Mouse (Mus musculus): ENCODE data around the gene Josd1.
A peak's percentile ranks its signal among the peaks of the same experiment; 100 is the strongest.

Josd1 gene

DNA sequence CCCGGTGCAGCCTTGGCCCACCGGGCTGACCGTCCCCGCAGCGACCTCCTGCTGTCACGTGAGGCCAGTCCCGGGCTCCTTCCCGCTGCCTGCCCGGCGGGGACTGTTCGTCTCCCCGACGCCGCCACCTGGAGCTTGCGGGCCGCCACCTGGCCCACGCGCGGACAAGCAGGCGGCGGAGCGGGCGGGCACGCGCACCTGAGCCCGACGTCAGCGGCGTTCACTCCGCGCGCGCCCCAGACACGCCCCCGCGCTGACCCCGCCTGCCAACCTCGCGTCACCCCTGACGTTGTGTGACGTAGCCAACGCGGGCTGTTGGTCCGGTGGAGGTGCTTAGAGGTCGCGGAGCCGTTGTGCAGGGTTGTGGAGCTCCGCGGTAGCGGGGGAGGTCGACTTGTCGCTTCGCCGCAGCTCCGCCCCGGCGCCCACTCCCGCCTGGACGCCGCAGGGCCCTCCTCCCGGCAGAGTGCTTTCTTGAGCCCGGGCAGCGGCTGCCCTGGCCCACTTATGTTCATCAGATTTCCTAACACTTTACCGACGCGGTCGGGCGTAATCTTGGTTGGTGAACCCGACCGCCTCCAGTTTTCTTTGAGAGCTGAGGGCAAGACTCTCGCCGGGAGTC, at the start of gene Josd1:
Gene Josd1, minus strand, starts transcription at position 274 of the 622 bp plus-strand sequence.
- DNase-seq, result peak; percentile 97

DNA sequence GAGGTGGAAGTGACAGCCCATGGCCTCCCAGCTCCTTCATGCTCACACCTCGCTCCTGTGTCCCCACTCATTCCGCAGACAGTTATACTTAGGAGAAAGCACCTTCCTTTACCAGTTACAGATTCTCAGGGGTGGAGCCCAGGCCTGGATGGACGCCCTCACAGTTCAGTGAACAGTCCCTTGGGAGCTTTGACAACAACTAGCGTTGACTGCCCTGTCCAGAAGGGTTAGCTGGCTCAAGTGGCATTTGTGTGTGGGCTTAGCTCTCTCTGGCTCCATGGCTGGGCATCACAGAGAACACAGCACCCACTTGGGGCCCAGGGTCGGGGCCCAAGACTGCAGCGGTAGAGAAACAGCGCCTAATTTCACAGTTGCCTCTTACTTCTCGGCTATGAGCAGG, 46.6 kb upstream of the Josd1 start:
- no peak for DNase-seq

DNA sequence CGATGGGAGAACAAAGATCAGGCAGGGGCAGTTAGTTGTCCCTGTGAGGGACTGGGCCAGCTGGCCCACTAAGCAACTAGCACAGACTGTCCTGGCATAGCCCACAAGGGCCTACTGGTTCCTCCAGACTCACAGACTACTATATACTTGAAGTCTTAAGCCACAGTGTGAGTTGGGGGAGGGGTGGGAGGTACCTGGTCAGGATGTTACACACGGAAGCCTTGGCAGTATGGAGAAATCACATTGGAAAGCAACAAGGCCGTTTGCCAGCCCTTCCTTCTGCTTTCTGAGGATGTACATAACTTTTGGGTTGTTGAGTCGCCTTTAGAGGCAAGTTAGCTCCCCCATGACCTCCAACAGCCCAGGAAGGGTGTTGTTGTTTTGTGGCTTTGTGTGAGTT, 45.9 kb upstream of the Josd1 start:
- no peak for DNase-seq

DNA sequence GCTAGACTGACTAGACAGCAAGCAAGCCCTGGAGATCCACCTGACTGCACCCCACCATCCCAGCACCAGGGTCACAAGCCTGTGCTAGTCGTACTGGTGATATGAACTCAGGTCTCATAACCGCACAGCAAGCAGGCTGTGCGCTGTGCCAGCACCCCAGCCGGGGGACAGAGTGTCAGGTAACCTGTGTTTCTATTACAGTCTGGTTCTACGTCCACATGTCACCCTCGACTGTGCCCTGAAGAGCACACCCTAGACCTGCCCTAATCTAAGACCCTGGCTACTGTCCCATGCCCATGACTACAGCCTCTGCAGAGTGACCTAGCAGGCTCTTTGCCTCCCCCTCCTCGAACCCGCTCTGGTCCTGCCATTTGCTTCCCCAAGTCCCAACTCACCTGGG, 45.5 kb upstream of the Josd1 start:
- DNase-seq, result no peak

DNA sequence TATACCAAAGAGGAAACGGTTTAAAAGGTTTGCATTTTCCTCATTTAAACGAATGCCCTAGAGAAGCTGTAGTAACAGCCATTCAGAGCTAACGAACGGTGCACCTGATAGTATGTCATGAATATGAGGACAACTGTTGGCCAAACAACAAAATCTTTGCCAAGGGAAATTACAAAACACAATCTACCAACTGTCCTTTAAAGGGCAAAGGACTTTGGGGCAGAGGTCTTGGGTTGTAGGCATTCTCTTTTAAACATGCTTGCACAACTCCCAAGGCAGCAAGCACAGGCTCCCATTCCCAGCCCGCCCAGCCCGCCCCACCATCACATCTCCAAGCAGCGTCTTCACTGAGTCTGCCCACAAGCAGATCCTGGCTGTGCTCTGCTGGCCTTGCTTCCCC, 43.8 kb upstream of the Josd1 start:
- DNase-seq, result no peak

DNA sequence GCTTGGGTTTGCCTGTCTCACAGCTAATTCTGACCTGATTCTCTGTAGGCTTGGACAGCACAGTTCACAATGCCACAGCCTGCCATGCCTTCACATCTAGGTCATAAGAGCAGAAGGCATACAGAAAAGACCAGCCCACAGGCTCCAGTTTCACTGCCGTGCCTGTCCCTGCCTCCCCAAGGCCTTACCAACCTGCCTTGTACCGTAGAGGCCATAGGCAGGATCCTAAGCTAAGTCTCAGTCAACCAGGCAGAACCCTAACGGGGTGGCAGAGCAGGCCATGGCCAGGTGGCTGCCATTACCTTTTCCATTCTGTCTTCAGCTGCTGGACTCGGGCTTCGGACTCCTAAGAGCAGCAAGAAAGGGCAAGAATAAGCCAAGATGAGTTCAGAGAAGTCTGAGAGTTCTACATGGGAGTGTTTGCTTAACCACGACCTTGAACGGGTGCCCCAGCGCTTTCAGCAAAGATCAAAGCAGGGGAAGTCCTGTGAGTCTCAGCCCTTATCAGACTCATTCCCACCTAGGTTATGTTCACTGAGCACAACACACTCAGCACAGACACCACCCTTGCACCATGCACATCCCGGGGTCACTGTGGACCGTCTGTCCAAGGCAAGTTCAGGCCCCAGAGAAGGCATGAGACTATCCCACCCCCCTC, 41.1 kb upstream of the Josd1 start:
- DNase-seq, result no peak

DNA sequence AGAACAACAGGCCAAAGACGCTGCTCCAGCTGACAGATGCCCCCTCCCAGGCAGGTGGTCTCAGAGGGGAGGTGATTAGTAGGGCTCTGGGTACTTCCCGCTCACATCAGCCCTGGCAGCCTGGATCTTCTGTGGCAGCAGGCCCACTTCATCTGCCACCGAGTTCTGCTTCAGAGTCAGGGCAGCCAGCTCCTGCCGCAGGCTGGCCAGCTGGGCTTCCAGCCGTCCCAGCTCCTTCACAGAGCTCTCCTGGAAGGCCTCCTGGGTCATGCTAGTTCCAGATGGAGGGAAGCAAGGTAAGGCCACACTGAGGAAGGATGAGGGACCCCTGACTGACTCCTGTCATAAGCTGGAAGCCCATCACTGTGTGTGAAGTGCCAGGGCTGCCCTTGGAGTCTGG, 40.6 kb upstream of the Josd1 start:
- DNase-seq, result no peak

DNA sequence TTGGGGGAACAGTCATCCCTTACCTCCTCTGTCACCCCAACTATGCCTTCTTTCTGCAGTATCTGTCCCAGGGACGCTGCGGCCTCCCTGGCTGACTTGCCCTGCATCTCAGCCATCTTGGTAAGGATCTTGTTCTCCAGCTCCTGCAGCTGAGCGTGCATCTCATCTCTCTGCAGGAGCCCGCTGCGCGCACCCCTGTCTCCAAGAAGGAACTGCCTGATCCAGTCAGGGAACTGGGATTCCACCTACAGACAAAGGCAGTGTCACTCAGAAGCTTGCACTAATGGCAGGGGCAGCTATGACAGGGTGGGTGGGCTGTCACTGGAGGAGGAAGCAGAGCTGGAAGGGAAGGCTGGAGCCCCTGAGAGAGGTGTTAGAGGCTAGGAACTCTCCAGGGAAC, 40.1 kb upstream of the Josd1 start:
- DNase-seq, result no peak

DNA sequence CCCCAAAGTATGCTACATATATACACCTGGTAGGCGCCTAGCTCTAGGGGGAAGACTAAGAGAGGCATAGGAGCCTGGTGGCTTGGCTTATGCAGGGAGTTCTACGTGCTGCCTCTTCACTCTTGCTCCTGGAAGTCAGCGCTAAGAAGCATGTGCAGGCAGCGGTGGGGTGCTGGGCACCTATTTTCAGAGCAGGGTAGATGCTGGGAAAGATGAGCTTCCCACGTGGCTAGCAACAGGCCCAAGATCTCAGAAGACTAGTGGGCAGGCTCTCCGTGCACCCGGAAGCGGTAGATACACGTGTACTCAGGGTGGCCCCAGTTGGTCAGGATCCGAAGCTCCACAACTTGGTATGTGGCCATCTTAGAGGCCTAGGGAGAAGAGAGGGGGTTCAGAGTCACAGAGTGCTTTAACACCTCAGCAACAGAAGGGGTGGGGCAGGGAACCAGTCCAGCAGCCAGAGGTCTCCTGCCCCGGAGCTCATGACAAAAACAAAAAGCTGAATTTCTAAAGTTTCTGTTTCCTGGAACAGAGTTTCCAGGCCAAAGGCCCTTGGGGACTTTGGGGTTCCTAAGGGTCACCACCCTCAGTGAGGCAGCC, 37.6 kb upstream of the Josd1 start:
- DNase-seq, result no peak

DNA sequence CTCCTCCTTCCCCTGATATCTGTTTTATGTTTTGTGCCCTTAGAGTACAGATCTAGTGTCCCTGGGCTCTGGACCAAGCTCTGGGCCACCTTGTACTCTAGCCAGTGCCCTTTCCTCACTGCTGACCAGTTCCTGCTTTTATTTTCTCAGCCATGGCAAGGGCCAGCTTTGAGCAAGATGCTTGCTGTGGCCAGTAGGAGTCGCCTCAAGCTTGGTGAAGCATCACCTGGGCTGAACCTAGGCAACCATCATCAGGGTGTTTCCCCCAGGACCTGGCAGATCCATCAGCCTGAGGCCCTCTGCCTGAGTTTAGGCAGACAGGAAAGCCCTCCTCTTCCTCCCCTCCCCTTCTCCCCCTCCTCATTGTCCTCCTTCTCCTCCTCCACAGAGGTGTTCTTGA, 35.7 kb upstream of the Josd1 start:
- peak; percentile 29 for DNase-seq

DNA sequence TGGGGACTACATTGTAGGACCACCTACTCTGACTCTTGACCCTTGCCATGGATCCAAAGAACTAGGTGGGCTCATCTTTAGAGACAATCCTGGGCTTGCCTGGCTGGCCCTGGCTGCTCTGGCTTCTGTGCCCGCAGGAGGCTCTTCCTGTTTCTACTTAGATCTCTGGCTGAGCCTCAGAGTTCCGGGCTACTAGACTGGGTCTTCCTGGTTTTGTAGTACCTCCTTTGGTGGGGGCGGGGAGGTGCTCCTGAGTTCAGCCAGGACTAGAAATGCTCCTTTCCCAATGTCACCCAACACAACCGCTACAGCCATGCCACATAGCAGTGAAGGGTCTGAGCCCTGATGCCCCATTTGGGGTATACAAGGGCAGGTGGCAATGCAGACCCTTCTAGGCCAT, 33.1 kb upstream of the Josd1 start:
- no peak for DNase-seq

DNA sequence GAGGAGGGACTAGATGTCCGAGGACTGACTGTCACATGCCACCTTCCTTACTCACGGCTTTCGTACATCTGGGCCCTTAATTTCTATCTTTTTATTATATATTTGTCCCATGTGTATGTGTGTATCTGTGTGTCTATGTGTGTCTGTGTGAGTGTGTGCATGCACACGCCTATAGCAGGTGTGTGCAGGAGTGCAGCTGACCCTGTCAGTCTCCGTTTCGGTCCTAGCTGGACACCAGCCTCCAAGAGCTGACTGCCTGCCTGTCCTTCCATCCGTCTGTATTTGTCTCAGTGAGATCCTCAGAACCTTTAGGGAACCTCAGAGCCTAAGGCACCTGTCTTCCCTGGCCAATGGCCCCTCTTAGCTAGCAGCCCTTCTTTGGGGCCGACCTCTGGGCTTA, 32.5 kb upstream of the Josd1 start:
- no peak for DNase-seq

DNA sequence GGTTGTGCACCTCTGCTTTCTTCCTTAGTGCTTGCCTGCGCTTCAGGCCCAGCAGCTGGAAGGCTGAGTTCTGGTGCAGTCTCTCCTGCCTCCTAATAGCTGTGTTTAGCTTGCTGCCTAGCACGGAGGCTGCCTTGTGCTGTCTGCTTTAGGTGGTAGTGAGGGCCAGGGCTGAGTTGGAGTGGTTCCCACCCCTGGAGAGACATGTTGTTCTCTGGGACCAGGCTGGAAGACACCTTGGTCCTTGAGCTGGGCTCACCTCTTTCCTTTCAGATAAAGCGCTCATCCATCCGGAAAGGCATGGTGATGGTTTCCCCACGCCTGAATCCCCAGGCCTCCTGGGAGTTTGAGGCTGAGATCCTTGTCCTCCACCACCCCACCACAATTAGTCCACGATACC, 29.0 kb upstream of the Josd1 start:
- DNase-seq, result no peak

DNA sequence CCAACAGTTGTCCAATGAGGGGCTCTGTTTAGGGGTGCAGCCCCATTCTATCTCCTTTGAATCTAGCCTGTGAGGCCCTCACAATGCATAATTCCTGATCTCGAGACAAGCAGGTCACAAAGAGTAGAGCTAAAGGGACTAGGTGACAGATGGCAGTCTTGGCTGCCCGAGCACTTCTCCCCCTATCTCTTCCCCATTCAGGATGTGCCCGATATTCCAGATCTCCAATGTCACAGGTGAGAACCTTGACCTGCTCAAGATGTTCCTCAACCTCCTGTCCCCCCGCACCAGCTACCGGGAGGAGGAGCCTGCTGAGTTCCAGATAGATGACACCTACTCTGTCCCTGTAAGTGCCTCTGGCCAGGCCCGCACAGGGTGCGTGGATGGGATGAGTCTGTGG, 27.9 kb upstream of the Josd1 start:
- DNase-seq, result no peak

DNA sequence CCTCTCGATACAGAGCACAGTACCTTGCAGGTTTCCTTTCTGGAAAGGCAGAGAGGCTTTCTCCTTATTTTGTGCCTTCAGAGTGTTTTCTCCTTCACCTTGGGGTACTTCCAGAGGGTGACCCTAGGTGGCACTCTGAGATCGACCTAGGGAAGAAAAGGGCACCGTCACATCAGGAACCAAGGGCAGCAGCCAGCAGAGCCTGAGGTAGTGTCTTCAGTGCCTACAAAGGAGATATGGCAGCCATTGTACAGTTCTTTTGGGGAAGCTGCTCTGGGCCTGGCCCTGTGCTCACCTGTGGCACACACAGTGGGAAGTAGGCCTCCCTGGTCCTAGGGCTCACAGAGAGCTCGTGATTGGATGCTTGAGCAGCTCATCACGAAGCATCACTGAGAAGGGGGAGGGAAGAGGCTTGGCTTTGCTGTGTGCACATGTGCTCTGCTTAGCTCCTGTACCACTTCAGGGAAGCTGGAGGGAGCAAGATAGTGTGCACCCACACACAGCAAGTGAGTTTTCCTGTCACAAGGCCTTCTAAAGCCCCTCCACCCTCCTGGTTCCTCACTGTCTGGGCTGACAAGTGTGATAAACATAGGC, 20.6 kb upstream of the Josd1 start:
- no peak for DNase-seq

DNA sequence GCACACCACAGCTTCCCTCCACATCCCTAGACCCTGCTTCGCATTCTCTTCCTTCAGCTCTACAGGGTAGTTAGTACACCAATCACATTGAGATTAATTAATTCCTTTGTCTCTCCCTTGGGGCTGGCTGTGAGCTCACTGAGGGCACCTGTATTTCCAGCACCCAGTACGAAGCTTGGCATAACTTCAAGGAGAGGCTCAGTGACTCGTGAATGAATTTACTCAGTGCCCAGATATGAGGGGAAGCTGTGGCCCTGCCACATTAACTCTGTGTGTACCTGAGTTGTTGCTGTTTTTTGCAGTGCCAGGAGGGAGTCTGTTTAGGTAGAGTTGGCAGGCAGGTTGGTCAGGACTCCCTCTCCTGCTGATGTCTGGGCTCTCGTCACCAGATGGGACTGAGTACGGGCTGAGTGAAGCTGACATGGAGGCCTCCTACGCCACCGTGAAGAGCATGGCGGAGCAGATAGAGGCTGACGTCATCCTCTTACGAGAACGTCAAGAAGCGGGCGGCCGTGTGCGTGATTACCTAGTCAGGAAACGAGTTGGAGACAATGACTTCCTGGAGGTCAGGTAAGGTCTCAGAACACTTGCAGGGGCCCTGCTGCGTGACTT, 19.0 kb upstream of the Josd1 start:
- no peak for DNase-seq

DNA sequence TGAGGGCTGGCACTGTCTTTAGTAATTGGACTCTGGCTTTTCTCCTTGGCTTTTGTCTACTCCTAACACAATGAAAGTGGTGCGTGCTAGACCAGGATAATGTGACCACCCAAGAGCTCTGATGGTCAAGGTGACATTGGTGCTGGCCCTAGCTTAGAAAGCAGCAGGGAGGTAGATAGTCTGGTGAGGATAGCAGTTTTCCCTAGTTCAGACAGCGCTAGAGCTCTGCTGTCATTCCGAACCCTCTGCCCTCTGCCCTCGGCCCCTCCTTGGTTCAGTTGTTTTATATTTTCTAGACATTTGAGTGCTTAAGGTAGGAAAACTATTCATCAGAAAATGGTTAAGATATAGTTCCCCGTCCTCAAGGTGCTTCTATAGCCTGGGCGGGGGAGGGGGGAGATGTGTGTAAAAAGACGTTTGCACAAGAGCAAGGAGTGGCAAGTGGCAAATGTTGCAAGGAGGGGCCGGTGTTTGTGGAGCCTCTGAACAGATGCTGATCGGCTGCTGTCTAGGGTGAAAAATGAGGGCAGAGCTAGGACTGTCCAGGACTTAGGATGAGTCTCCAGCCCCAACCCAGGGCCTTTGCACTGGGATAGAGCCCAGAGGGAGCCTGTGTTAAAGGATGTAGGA, 10.0 kb upstream of the Josd1 start:
- DNase-seq, result no peak

DNA sequence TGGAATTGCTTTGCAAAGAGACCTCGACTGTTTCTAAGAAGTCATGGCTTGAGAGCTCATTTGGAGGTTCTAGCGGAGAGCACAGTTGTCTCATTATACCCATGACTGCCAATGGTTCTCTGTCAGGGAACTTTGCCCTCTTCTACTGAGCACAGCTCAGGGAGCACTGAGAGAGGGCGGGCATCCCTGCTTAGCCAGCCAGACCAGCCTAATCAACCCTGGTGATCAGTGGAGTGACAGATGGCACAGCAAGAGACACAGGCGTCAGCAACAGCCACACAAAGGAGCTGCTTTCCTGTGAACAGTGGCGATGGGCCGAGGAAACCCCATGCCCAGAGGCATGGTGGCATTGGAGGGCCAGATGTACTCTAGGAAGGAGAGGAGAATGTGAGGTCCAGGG, 9.3 kb upstream of the Josd1 start:
- no peak for DNase-seq

DNA sequence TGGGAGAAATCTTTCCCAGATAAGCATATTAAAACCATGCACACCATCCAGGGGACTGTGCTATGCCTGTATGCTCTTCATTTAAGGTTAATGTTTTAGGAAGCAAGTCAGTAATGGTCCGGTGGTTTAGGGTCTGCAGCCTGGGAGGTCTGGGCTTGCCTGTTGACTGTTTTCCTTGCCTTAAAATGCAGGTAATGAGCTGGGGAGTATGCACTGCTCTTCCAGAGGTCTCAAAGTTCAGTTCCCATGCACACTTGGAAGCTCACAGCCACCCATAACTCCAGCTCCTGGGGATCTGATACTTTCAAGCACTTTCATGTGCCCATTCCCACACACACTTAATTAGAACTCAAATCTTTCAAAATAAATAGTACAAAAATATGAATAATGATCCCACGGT, 8.8 kb upstream of the Josd1 start:
- DNase-seq, result no peak

DNA sequence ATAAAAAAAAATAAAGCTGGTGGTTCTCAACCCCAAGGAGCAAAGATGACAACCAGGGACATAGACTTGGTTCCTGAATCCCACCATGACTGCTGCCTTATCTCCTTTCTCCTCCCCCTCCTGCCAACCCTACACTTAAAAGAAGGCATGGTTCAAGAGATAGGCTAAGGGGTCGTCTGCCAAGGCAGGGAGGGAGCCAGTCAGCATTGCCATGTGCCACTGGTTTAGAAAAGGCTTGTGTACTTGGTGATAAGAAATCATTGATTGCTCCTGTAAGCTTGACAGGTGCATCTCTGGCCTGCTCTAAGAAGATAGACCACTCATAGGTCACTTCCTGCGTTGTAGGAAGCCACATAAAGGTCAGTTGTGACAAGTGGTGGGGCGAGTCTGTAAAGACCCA, 7.8 kb upstream of the Josd1 start:
- DNase-seq, result peak; percentile 70

DNA sequence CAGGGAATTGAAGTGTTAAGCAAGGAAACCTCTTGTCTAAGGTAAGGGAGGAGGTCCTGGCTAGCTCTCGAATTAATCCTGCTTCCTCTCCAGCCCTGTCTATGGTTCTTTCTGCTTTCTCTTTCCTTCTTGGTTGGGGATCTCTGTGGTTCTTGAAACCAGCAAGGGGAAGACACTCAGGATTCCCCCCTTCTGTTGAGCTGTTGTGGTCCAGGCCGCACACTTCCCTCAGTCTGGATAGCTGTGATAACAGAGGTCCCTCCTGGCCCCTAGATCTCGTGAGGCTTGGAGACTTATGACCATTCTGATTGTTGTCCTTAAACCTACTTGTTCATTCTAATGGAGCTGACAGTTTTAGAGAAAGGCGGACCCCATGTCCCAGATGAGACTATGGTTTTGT, 6.8 kb upstream of the Josd1 start:
- DNase-seq, result peak; percentile 82

DNA sequence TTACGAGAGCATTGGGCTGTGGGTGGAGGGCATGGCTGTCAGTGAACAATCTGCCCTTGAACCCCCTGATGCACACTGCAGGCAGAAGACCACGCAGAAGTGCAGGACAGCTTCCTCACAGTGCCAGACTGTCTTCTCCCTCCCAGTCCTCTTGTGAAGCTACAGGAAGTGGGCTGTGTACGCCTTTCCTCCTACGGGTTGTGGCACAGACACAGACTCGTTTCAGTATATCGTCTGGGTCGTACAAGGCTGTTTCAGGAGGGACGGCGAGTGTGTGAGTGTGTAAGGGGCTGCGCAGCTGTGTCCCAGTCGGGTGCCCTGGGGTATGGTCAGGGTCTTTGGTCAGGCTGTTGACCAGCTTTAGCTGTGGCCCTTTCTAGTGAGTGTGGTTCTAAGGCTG, 6.0 kb upstream of the Josd1 start:
- DNase-seq, result no peak

DNA sequence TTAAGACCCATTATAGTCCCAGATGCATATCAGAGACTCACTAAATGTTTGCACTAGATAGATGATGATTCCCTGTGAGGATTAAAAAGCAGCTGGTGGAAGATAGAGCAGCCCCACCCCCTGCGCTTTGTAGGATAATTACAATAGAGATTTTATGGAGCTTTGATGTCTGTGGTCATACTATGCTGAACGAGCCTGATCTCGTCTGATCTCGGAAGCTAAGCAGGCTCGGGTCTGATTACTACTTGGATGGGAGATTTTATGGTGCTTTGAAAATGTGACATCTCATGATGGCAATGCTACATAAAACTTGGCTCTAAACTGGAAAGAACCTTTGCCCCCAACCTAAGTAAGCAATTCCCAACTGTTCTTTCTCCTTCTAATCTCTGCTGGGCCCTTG, 4.6 kb upstream of the Josd1 start:
- no peak for DNase-seq

Measured in liver (tissue).